10 mouse cellular contexts compared by ENCODE assay signal in the genomic region with DNA sequence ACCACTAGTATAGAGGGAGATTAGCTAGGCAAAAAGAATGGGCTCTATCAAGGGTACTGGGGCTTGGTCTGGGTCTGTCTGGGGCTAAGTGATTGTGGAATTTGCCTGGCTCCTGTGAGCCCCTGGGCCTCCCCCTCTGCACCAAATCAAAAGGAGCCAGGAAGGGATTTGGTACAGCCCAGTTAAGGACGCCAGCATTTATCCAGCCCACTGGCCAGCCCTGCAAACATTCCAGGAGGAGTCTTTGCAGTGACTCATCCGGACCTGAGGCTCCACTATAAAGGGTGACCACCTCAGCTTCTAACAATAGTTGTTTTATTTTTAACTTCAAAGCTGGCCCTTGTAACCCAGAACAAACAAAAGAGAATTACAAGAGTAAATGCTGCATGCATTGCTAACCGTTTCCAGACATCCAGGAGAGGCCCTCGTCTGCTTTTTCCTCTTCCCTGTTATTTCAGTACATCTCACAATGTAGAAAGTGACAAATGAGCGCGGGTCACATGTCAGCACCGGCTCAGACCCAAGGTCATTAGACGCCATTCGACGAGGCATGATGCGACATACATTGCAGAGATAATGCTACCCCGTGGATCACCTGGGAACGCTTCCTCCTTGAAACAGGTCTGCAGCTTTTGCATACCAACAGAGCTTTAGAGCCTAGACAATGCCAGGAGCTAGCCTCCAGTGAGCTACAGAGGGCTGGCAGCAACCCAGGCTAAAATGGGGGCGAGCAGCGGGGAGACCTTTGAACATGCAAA.
DNase-seq lines count a peak whose midpoint lies in the region; ATAC-seq and TF ChIP-seq lines count a peak whose summit lies in the region.
"Had no signal": no experiment of that assay in that cellular context is flagged by ENCODE, and none has a peak within 500 bp of the region (broad histone marks: within the 10 kb centered on the region; RNA-seq: fewer than 3 reads in every experiment).

No protein-coding gene starts in this region.

- H3K4me1 ChIP-seq in cerebellum, adult 2 months (ENCODE audit: control insufficient read depth, insufficient read depth, low read length): peaks cover 8% of the 10 kb centered on the region; the same call in 1 of the 2 replicates
- no peaks in the 10 kb centered on the region for H3K4me1 ChIP-seq in midbrain, embryonic 15.5 days
- H3K4me1 ChIP-seq in midbrain, embryonic 14.5 days (ENCODE audit: control insufficient read depth, insufficient read depth, low read length): no peaks in the 10 kb centered on the region
- peaks cover 12% of the 10 kb centered on the region for H3K4me1 ChIP-seq in heart, embryonic 16.5 days (ENCODE audit: control insufficient read depth, insufficient read depth, low read length)
- no peaks in the 10 kb centered on the region for H3K4me1 ChIP-seq in stomach, embryonic 16.5 days (ENCODE audit: control insufficient read depth, insufficient read depth, low read length)
- no peaks in the 10 kb centered on the region for H3K4me1 ChIP-seq in liver, embryonic 11.5 days (replicated peaks; ENCODE audit: control insufficient read depth, insufficient read depth, low read length)

- ATAC-seq in midbrain, embryonic 15.5 days (replicated peaks): no peak
- no peak for ATAC-seq in midbrain, embryonic 14.5 days (ENCODE audit: low FRiP score, low TSS enrichment)
- ATAC-seq in heart, embryonic 16.5 days (replicated peaks; ENCODE audit: extremely low read depth, insufficient read depth, low FRiP score): peak; percentile 92
- ATAC-seq in stomach, embryonic 16.5 days (ENCODE audit: insufficient read depth, low FRiP score): peak; percentile 71; the same call in 1 of the 2 replicates
- ATAC-seq in liver, embryonic 11.5 days (replicated peaks; ENCODE audit: low FRiP score): no peak

- no peaks in the 10 kb centered on the region for H3K36me3 ChIP-seq in midbrain, embryonic 15.5 days (replicated peaks)
- H3K36me3 ChIP-seq in midbrain, embryonic 14.5 days (ENCODE audit: control insufficient read depth, insufficient read depth, low read length): no peaks in the 10 kb centered on the region
- peaks cover 3% of the 10 kb centered on the region for H3K36me3 ChIP-seq in heart, embryonic 16.5 days (ENCODE audit: control insufficient read depth, insufficient read depth)
- no peaks in the 10 kb centered on the region for H3K36me3 ChIP-seq in stomach, embryonic 16.5 days (ENCODE audit: control insufficient read depth, insufficient read depth, low read length)
- H3K36me3 ChIP-seq in liver, embryonic 11.5 days (ENCODE audit: control insufficient read depth, insufficient read depth, low read length): no peaks in the 10 kb centered on the region

- H3K27me3 ChIP-seq in cerebellum, adult 2 months (ENCODE audit: control insufficient read depth, insufficient read depth, low read length): no peaks in the 10 kb centered on the region
- H3K27me3 ChIP-seq in midbrain, embryonic 15.5 days (replicated peaks): no peaks in the 10 kb centered on the region
- H3K27me3 ChIP-seq in midbrain, embryonic 14.5 days (ENCODE audit: control insufficient read depth, insufficient read depth, low read length): no peaks in the 10 kb centered on the region
- H3K27me3 ChIP-seq in heart, embryonic 16.5 days (ENCODE audit: control insufficient read depth, insufficient read depth, low read length): no peaks in the 10 kb centered on the region
- no peaks in the 10 kb centered on the region for H3K27me3 ChIP-seq in stomach, embryonic 16.5 days (ENCODE audit: control insufficient read depth, insufficient read depth, low read length)
- no peaks in the 10 kb centered on the region for H3K27me3 ChIP-seq in liver, embryonic 11.5 days (replicated peaks; ENCODE audit: control insufficient read depth, insufficient read depth, low read length)

- DNase-seq in cerebellum, adult 2 months: peak; percentile 27 to 64
- no peak for DNase-seq in cerebellum, postnatal 4 days (ENCODE audit: low spot score in 2 of 2)
- no peak for DNase-seq in midbrain, embryonic 14.5 days
- DNase-seq in liver, embryonic 11.5 days (ENCODE audit: low spot score): no peak
- DNase-seq in thymus, postnatal 10 days (ENCODE audit: low spot score in 2 of 2): no peak
- DNase-seq: gastrocnemius, postnatal 25 days; retina, postnatal 1 day had no signal

- H3K9ac ChIP-seq in midbrain, embryonic 15.5 days: no peak overlapping the region
- H3K9ac ChIP-seq in midbrain, embryonic 14.5 days (replicated peaks; ENCODE audit: low read length): no peak overlapping the region
- H3K9ac ChIP-seq in heart, embryonic 16.5 days (ENCODE audit: low read length): peak overlapping the region; percentile 26
- no peak overlapping the region for H3K9ac ChIP-seq in stomach, embryonic 16.5 days (ENCODE audit: low read length)
- H3K9ac ChIP-seq in liver, embryonic 11.5 days (ENCODE audit: low read depth, low read length): no peak overlapping the region

- TF ChIP-seq POLR2A in cerebellum, adult 2 months (IDR thresholded peaks at IDR 0.05; ENCODE audit: borderline replicate concordance, insufficient read depth, low read length): no peak

- H3K27ac ChIP-seq in cerebellum, adult 2 months (ENCODE audit: insufficient read depth, low read length): no peak overlapping the region
- peak overlapping the region; percentile 36; the same call in 1 of the 2 replicates for H3K27ac ChIP-seq in midbrain, embryonic 15.5 days
- no peak overlapping the region for H3K27ac ChIP-seq in midbrain, embryonic 14.5 days (replicated peaks; ENCODE audit: low read depth, low read length)
- peak overlapping the region; percentile 88 for H3K27ac ChIP-seq in heart, embryonic 16.5 days (ENCODE audit: low read length)
- H3K27ac ChIP-seq in stomach, embryonic 16.5 days (ENCODE audit: low read length): peak overlapping the region; percentile 13; the same call in 1 of the 2 replicates
- H3K27ac ChIP-seq in liver, embryonic 11.5 days (ENCODE audit: low read depth, low read length): no peak overlapping the region

- no peaks in the 10 kb centered on the region for H3K9me3 ChIP-seq in midbrain, embryonic 15.5 days
- H3K9me3 ChIP-seq in midbrain, embryonic 14.5 days (ENCODE audit: control insufficient read depth, low read length): no peaks in the 10 kb centered on the region
- no peaks in the 10 kb centered on the region for H3K9me3 ChIP-seq in heart, embryonic 16.5 days (replicated peaks; ENCODE audit: control insufficient read depth, low read length)
- no peaks in the 10 kb centered on the region for H3K9me3 ChIP-seq in stomach, embryonic 16.5 days (replicated peaks; ENCODE audit: control insufficient read depth, low read length)
- H3K9me3 ChIP-seq in liver, embryonic 11.5 days (ENCODE audit: control insufficient read depth, low read length): no peaks in the 10 kb centered on the region

- no peak overlapping the region for H3K4me3 ChIP-seq in cerebellum, adult 2 months (replicated peaks; ENCODE audit: insufficient read depth, low read depth, low read length)
- no peak overlapping the region for H3K4me3 ChIP-seq in midbrain, embryonic 15.5 days
- no peak overlapping the region for H3K4me3 ChIP-seq in midbrain, embryonic 14.5 days (replicated peaks; ENCODE audit: low read depth, low read length)
- peak overlapping the region; percentile 10; the same call in 1 of the 2 replicates for H3K4me3 ChIP-seq in heart, embryonic 16.5 days (ENCODE audit: low read length)
- H3K4me3 ChIP-seq in stomach, embryonic 16.5 days (replicated peaks; ENCODE audit: low read length): no peak overlapping the region
- H3K4me3 ChIP-seq in liver, embryonic 11.5 days (ENCODE audit: low read depth, low read length): no peak overlapping the region

- H3K4me2 ChIP-seq in midbrain, embryonic 15.5 days: no peak overlapping the region
- no peak overlapping the region for H3K4me2 ChIP-seq in midbrain, embryonic 14.5 days (ENCODE audit: low read length)
- H3K4me2 ChIP-seq in heart, embryonic 16.5 days (ENCODE audit: low read depth, low read length): peak overlapping the region; percentile 34
- H3K4me2 ChIP-seq in stomach, embryonic 16.5 days (ENCODE audit: low read depth, low read length): no peak overlapping the region
- no peak overlapping the region for H3K4me2 ChIP-seq in liver, embryonic 11.5 days

- no peak for TF ChIP-seq CTCF in cerebellum, adult 2 months (IDR thresholded peaks at IDR 0.05; ENCODE audit: borderline replicate concordance, insufficient read depth, low read depth, low read length)

- WGBS in cerebellum, adult 2 months: 33% methylated on average over 15 of the region's 15 CpGs
- WGBS in midbrain, embryonic 15.5 days: 46% methylated on average over 15 of the region's 15 CpGs
- WGBS in midbrain, embryonic 14.5 days: 52% methylated on average over 15 of the region's 15 CpGs
- 32% methylated on average over 15 of the region's 15 CpGs for WGBS in heart, embryonic 16.5 days
- 36% methylated on average over 15 of the region's 15 CpGs for WGBS in stomach, embryonic 16.5 days
- WGBS in liver, embryonic 11.5 days: 68% methylated on average over 15 of the region's 15 CpGs

Comparison
In these comparisons a context has a peak if more than half of its experiments do, and no peak if none do; other contexts are left out.
1. DNase-seq: peak in cerebellum, adult 2 months (2 of 2); none in cerebellum, postnatal 4 days (0 of 2), midbrain, embryonic 14.5 days (single experiment), liver, embryonic 11.5 days (single experiment) and thymus, postnatal 10 days (0 of 2).
2. H3K27ac ChIP-seq: peak in midbrain, embryonic 15.5 days (single experiment), heart, embryonic 16.5 days (single experiment) and stomach, embryonic 16.5 days (single experiment); none in cerebellum, adult 2 months (single experiment), midbrain, embryonic 14.5 days (single experiment) and liver, embryonic 11.5 days (single experiment).
3. ATAC-seq: peak in heart, embryonic 16.5 days (single experiment) and stomach, embryonic 16.5 days (single experiment); none in midbrain, embryonic 15.5 days (single experiment), midbrain, embryonic 14.5 days (single experiment) and liver, embryonic 11.5 days (single experiment).